Mouse (Mus musculus) liver, postnatal 0 days (tissue): ENCODE measurements around the gene Rabggtb.

Experiments used
- CTCF ChIP-seq: sonication (generic); IDR thresholded peaks from 2 replicates; pipeline ENCODE4 v1.5.1; 2016; ENCODE audit warnings: antibody characterized with exemption, low read depth
- EP300 ChIP-seq: IDR thresholded peaks from 2 replicates; pipeline ENCODE4 v1.6.1; 2016; ENCODE audit warnings: antibody characterized with exemption, low read depth, mild to moderate bottlenecking

DNA sequence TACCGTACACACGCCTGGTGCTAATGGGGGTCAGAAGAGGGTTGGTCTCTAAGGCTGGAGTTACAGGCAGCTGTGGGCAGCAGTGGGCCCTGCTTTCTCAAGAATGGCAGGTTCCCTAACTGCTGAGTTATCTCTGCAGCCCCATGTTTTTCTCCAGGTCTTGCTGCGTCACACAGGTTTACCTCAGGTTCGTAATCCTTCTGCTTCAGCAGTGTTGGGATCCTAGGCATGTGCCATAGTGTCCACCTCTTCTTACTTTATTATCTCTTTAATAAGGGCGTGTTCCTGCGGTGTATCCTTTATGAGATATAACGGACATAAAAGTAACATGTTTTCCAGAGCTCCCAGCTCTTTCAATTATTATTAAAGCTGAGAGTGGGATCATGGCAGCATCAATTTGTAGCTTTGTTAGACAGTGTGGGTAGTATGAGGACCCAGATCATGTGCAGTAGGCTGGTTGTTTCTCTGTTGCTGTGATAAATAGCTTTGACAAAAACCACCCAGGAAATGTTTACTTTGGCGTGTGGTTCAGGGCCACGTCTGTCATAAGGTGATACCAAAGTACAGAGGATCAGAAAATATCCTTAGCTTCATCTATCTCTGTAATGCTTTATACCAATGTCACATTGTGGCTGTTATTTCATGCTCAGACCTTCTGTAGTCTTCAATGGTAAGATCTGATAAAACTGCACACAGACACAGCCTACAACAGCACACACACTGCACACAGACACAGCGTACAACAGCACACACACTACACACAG, 8.5 kb upstream of the Rabggtb start:
- no peak for TF ChIP-seq CTCF
- no peak for TF ChIP-seq EP300
